Mouse (Mus musculus): ENCODE data around the gene Flii.

- TF ChIP-seq POLR2A (IDR thresholded peaks at IDR 0.05; ENCODE audit: extremely low read depth, insufficient read depth, low read length) (no peak), CTCF (IDR thresholded peaks at IDR 0.05; ENCODE audit: extremely low read depth, insufficient read depth, low read length) (no peak)
Measured at GRCm38 (mm10) chr11:60776107-60776828, 49.2 kb upstream of the Flii start.
